8 mouse cellular contexts compared by ENCODE assay signal in the genomic region with DNA sequence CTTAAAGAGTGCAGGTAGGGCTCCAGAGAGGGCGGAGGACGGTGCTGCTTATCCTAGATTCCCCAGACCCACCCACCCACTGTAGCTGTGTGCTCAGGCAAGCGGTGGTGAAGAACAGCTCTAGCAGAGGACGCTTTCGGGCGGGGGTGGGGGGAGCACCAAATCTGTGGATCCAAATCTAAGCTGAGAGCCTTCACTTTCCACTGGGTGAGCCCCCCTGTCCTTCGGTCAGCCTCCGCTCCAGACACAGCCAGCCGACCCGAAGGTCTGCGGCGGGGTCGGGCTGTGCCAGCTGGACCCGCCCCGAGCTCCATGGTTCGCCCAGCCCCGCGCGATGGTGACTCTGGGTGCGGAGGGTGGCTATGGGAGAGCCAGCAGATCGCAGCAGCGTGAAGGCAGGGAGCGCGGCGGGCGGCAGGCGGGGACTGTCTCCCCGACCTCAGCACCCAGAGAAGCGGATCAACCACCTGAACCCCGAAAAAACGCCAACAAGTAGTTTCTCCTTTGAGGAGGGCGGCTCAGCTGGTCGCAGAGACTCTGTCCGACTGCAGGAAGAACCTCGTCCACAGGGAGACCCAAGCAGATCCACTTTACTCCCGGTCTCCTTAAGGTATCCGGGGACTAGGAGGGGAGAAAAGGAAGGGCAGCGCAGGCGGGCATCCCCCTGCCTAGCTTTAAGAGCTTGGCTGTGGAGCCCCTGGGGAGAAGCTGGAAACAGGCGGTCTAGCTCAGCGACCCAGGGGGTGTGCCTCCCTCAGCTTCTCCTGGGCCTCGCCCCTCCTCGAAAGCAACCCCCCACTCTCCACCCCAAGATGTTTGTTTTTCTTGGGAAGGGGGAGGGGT. TPM values are rescaled to one million over a fixed set of nuclear protein-coding genes. Genes with fewer than 3 reads are reported as not detected.
DNase-seq lines count a peak whose midpoint lies in the region; ATAC-seq and TF ChIP-seq lines count a peak whose summit lies in the region.

No protein-coding gene starts in this region.

- peaks cover 3% of the 10 kb centered on the region; the same call in 1 of the 2 replicates for H3K27me3 ChIP-seq in cerebellum, adult 2 months (ENCODE audit: control insufficient read depth, insufficient read depth, low read length)
- peaks cover 49% of the 10 kb centered on the region for H3K27me3 ChIP-seq in embryonic facial prominence, embryonic 15.5 days
- H3K27me3 ChIP-seq in intestine, embryonic 14.5 days (replicated peaks; ENCODE audit: control insufficient read depth, insufficient read depth, low read length) = peaks cover 55% of the 10 kb centered on the region
- peaks cover 39% of the 10 kb centered on the region for H3K27me3 ChIP-seq in neural tube, embryonic 13.5 days

- H3K9ac ChIP-seq in embryonic facial prominence, embryonic 15.5 days = peak overlapping the region; percentile 15; the same call in 1 of the 2 replicates
- H3K9ac ChIP-seq in intestine, embryonic 14.5 days (ENCODE audit: low read length) = peak overlapping the region; percentile 43
- H3K9ac ChIP-seq in neural tube, embryonic 13.5 days = peak overlapping the region; percentile 77

- peaks cover 10% of the 10 kb centered on the region; the same call in 1 of the 2 replicates for H3K4me1 ChIP-seq in cerebellum, adult 2 months (ENCODE audit: control insufficient read depth, insufficient read depth, low read length)
- H3K4me1 ChIP-seq in embryonic facial prominence, embryonic 15.5 days = peaks cover 22% of the 10 kb centered on the region
- H3K4me1 ChIP-seq in intestine, embryonic 14.5 days (replicated peaks; ENCODE audit: control insufficient read depth, insufficient read depth, low read length) = peaks cover 7% of the 10 kb centered on the region; the same call in 1 of the 2 replicates
- H3K4me1 ChIP-seq in neural tube, embryonic 13.5 days (replicated peaks) = peaks cover 19% of the 10 kb centered on the region

- H3K4me3 ChIP-seq in cerebellum, adult 2 months (replicated peaks; ENCODE audit: insufficient read depth, low read depth, low read length) = peak overlapping the region; percentile 23
- H3K4me3 ChIP-seq in embryonic facial prominence, embryonic 15.5 days (replicated peaks) = peak overlapping the region; percentile 50
- peak overlapping the region; percentile 48 for H3K4me3 ChIP-seq in intestine, embryonic 14.5 days (ENCODE audit: low read depth, low read length)
- H3K4me3 ChIP-seq in neural tube, embryonic 13.5 days = peak overlapping the region; percentile 62

- TF ChIP-seq POLR2A in cerebellum, adult 2 months (IDR thresholded peaks at IDR 0.05; ENCODE audit: borderline replicate concordance, insufficient read depth, low read length) = no peak

- no peaks in the 10 kb centered on the region for H3K9me3 ChIP-seq in embryonic facial prominence, embryonic 15.5 days (replicated peaks)
- H3K9me3 ChIP-seq in intestine, embryonic 14.5 days (ENCODE audit: control insufficient read depth, low read length) = no peaks in the 10 kb centered on the region
- H3K9me3 ChIP-seq in neural tube, embryonic 13.5 days = no peaks in the 10 kb centered on the region

- peak in 1 of 2 experiments; percentile 11 for DNase-seq in cerebellum, adult 2 months
- DNase-seq in cerebellum, adult 9-11 months = no peak
- DNase-seq in ES-CJ7 (ENCODE audit: low read depth, low spot score) (peak; percentile 63), liver (peak; percentile 5)
- DNase-seq in intestine, embryonic 14.5 days (ENCODE audit: low spot score) = peak; percentile 69
- DNase-seq in thymus, postnatal 10 days (ENCODE audit: low spot score in 2 of 2) = no peak

- no peak overlapping the region for H3K27ac ChIP-seq in cerebellum, adult 2 months (ENCODE audit: insufficient read depth, low read length)
- no peak overlapping the region for H3K27ac ChIP-seq in embryonic facial prominence, embryonic 15.5 days (replicated peaks)
- no peak overlapping the region for H3K27ac ChIP-seq in intestine, embryonic 14.5 days (ENCODE audit: low read depth)
- H3K27ac ChIP-seq in neural tube, embryonic 13.5 days (replicated peaks) = no peak overlapping the region

- H3K36me3 ChIP-seq in embryonic facial prominence, embryonic 15.5 days = no peaks in the 10 kb centered on the region
- no peaks in the 10 kb centered on the region for H3K36me3 ChIP-seq in intestine, embryonic 14.5 days (ENCODE audit: control insufficient read depth, insufficient read depth, low read length)
- H3K36me3 ChIP-seq in neural tube, embryonic 13.5 days = no peaks in the 10 kb centered on the region

- no peak for TF ChIP-seq CTCF in cerebellum, adult 2 months (IDR thresholded peaks at IDR 0.05; ENCODE audit: borderline replicate concordance, insufficient read depth, low read depth, low read length)

- H3K4me2 ChIP-seq in embryonic facial prominence, embryonic 15.5 days (replicated peaks) = peak overlapping the region; percentile 92
- H3K4me2 ChIP-seq in intestine, embryonic 14.5 days (ENCODE audit: low read length) = peak overlapping the region; percentile 93
- peak overlapping the region; percentile 93 for H3K4me2 ChIP-seq in neural tube, embryonic 13.5 days

- peak; percentile 56; the same call in 1 of the 2 replicates for ATAC-seq in embryonic facial prominence, embryonic 15.5 days (ENCODE audit: insufficient number of reproducible peaks, low FRiP score, low TSS enrichment, low read depth)
- ATAC-seq in intestine, embryonic 14.5 days (replicated peaks; ENCODE audit: low FRiP score, low TSS enrichment, low read depth) = peak; percentile 61
- peak; percentile 80 for ATAC-seq in neural tube, embryonic 13.5 days (ENCODE audit: low read depth)

- 2% methylated on average over 43 of the region's 43 CpGs for WGBS in cerebellum, adult 2 months
- 1% methylated on average over 43 of the region's 43 CpGs for WGBS in embryonic facial prominence, embryonic 15.5 days
- WGBS in intestine, embryonic 14.5 days = under 1% methylated on average over 39 of the region's 43 CpGs
- WGBS in neural tube, embryonic 13.5 days = 2% methylated on average over 42 of the region's 43 CpGs

RNA-seq across cellular contexts. Expression of a gene that starts 0.8 kb away (rescaled TPM):
- 16.3 and 21.1 TPM in 2 replicates for polyA plus RNA-seq in cerebellum, adult 2 months (2012; rRNA removed)
- polyA plus RNA-seq in embryonic facial prominence, embryonic 15.5 days (2015; fragmentation: Nextera tagmentation; extraction: Ambion mirVana) = 1.1 and 1.2 TPM in 2 replicates
- 0.89 and 1.3 TPM in 2 replicates for polyA plus RNA-seq in intestine, embryonic 14.5 days (2014; fragmentation: Nextera tagmentation; extraction: Ambion mirVana)
- polyA plus RNA-seq in neural tube, embryonic 13.5 days (2015; fragmentation: Nextera tagmentation; extraction: Ambion mirVana) = 6.4 and 8.2 TPM in 2 replicates

Comparison
In these comparisons a context has a peak if more than half of its experiments do, and no peak if none do; other contexts are left out.
1. DNase-seq: peak in ES-CJ7 (single experiment), intestine, embryonic 14.5 days (single experiment) and liver (single experiment); none in cerebellum, adult 9-11 months (single experiment) and thymus, postnatal 10 days (0 of 2).
2. H3K9ac ChIP-seq: peak in every context shown above with its lines; median percentile 77 in neural tube, embryonic 13.5 days; 43 in intestine, embryonic 14.5 days; 15 in embryonic facial prominence, embryonic 15.5 days.
3. Peak in every context shown above with its lines, with median percentiles within 50 percentile points of each other: H3K4me3 ChIP-seq, ATAC-seq and H3K4me2 ChIP-seq.